ENCODE assay signal across 9 mouse cellular contexts in genomic region chr3:58490787-58491186, GRCm38 (mm10). TPM values are rescaled to one million over a fixed set of nuclear protein-coding genes. Genes with fewer than 3 reads are reported as not detected.
A peak's percentile ranks its signal among the peaks of the same experiment; 100 is the strongest.
DNase-seq lines count a peak whose midpoint lies in the region; ATAC-seq and TF ChIP-seq lines count a peak whose summit lies in the region.
"Had no signal": no experiment of that assay in that cellular context is flagged by ENCODE, and none has a peak within 500 bp of the region (broad histone marks: within the 10 kb centered on the region; RNA-seq: fewer than 3 reads in every experiment).

No protein-coding gene starts in this region.

- no peak overlapping the region for H3K27ac ChIP-seq in forebrain, embryonic 14.5 days (ENCODE audit: low read depth, low read length)
- H3K27ac ChIP-seq in forebrain, embryonic 10.5 days: no peak overlapping the region
- H3K27ac ChIP-seq in midbrain, postnatal 0 days (ENCODE audit: low read depth, low read length): no peak overlapping the region
- H3K27ac ChIP-seq in midbrain, embryonic 13.5 days: no peak overlapping the region
- H3K27ac ChIP-seq in forebrain, embryonic 13.5 days: no peak overlapping the region
- H3K27ac ChIP-seq: liver, embryonic 13.5 days had no signal

- no peak for ATAC-seq in forebrain, embryonic 14.5 days
- ATAC-seq in midbrain, postnatal 0 days (ENCODE audit: low FRiP score): no peak
- ATAC-seq in midbrain, embryonic 13.5 days: no peak
- no peak for ATAC-seq in forebrain, embryonic 13.5 days

- WGBS in forebrain, embryonic 14.5 days: 75% methylated on average over 7 of the region's 7 CpGs
- 77% methylated on average over 7 of the region's 7 CpGs for WGBS in forebrain, embryonic 10.5 days
- 73% methylated on average over 7 of the region's 7 CpGs for WGBS in midbrain, postnatal 0 days
- 78% methylated on average over 7 of the region's 7 CpGs for WGBS in midbrain, embryonic 13.5 days
- 79% methylated on average over 7 of the region's 7 CpGs for WGBS in forebrain, embryonic 13.5 days

- peak; percentile 17 for DNase-seq in forebrain, embryonic 14.5 days (ENCODE audit: low spot score)
- no peak for DNase-seq in forebrain, embryonic 10.5 days (ENCODE audit: extremely low spot score, low spot score)
- peak; percentile 48 for DNase-seq in midbrain, postnatal 0 days (ENCODE audit: low spot score)
- DNase-seq in cerebellum, postnatal 25 days: peak; percentile 13 to 45
- peak; percentile 13 to 51 for DNase-seq in layer of hippocampus, postnatal 25 days (ENCODE audit: extremely low spot score in 1 of 2, low spot score in 1 of 2)
- DNase-seq in right cerebral cortex, adult 18-20 months: peak; percentile 17
- DNase-seq: liver, embryonic 13.5 days had no signal

- H3K4me1 ChIP-seq in forebrain, embryonic 14.5 days (ENCODE audit: control insufficient read depth, insufficient read depth, low read length): no peaks in the 10 kb centered on the region
- no peaks in the 10 kb centered on the region for H3K4me1 ChIP-seq in forebrain, embryonic 10.5 days
- no peaks in the 10 kb centered on the region for H3K4me1 ChIP-seq in midbrain, postnatal 0 days (ENCODE audit: insufficient read depth, low read length)
- no peaks in the 10 kb centered on the region for H3K4me1 ChIP-seq in midbrain, embryonic 13.5 days (replicated peaks)
- no peaks in the 10 kb centered on the region for H3K4me1 ChIP-seq in forebrain, embryonic 13.5 days
- H3K4me1 ChIP-seq: liver, embryonic 13.5 days had no signal

- no peak overlapping the region for H3K9ac ChIP-seq in forebrain, embryonic 14.5 days (ENCODE audit: low read length)
- H3K9ac ChIP-seq in midbrain, postnatal 0 days (replicated peaks; ENCODE audit: low read length, poor library complexity, severe bottlenecking): no peak overlapping the region
- no peak overlapping the region for H3K9ac ChIP-seq in midbrain, embryonic 13.5 days (replicated peaks)
- no peak overlapping the region for H3K9ac ChIP-seq in forebrain, embryonic 13.5 days
- H3K9ac ChIP-seq: liver, embryonic 13.5 days had no signal

- H3K9me3 ChIP-seq in forebrain, embryonic 14.5 days (replicated peaks; ENCODE audit: control insufficient read depth, low read length): no peaks in the 10 kb centered on the region
- H3K9me3 ChIP-seq in forebrain, embryonic 10.5 days: no peaks in the 10 kb centered on the region
- no peaks in the 10 kb centered on the region for H3K9me3 ChIP-seq in midbrain, postnatal 0 days (ENCODE audit: low read length)
- H3K9me3 ChIP-seq in midbrain, embryonic 13.5 days: no peaks in the 10 kb centered on the region
- no peaks in the 10 kb centered on the region for H3K9me3 ChIP-seq in forebrain, embryonic 13.5 days (replicated peaks)

- no peaks in the 10 kb centered on the region for H3K36me3 ChIP-seq in forebrain, embryonic 14.5 days (ENCODE audit: control insufficient read depth, insufficient read depth, low read length)
- no peaks in the 10 kb centered on the region for H3K36me3 ChIP-seq in forebrain, embryonic 10.5 days (replicated peaks)
- no peaks in the 10 kb centered on the region for H3K36me3 ChIP-seq in midbrain, postnatal 0 days (ENCODE audit: insufficient read depth, low read length)
- H3K36me3 ChIP-seq in midbrain, embryonic 13.5 days: no peaks in the 10 kb centered on the region
- no peaks in the 10 kb centered on the region for H3K36me3 ChIP-seq in forebrain, embryonic 13.5 days (ENCODE audit: poor library complexity, severe bottlenecking)
- H3K36me3 ChIP-seq: liver, embryonic 13.5 days had no signal

- H3K4me3 ChIP-seq in forebrain, embryonic 14.5 days (ENCODE audit: low read depth, low read length): no peak overlapping the region
- no peak overlapping the region for H3K4me3 ChIP-seq in forebrain, embryonic 10.5 days
- no peak overlapping the region for H3K4me3 ChIP-seq in midbrain, postnatal 0 days (ENCODE audit: low read depth, low read length)
- H3K4me3 ChIP-seq in midbrain, embryonic 13.5 days (replicated peaks): no peak overlapping the region
- H3K4me3 ChIP-seq in forebrain, embryonic 13.5 days: no peak overlapping the region
- H3K4me3 ChIP-seq: liver, embryonic 13.5 days had no signal

- H3K4me2 ChIP-seq in forebrain, embryonic 14.5 days (ENCODE audit: low read length): no peak overlapping the region
- H3K4me2 ChIP-seq in midbrain, postnatal 0 days (ENCODE audit: low read depth, low read length, poor library complexity, severe bottlenecking): no peak overlapping the region
- no peak overlapping the region for H3K4me2 ChIP-seq in midbrain, embryonic 13.5 days (replicated peaks)
- H3K4me2 ChIP-seq in forebrain, embryonic 13.5 days: no peak overlapping the region
- H3K4me2 ChIP-seq: liver, embryonic 13.5 days had no signal

- TF ChIP-seq CTCF in midbrain, postnatal 0 days (IDR thresholded peaks at IDR 0.05): peak; percentile 76

- no peaks in the 10 kb centered on the region for H3K27me3 ChIP-seq in forebrain, embryonic 14.5 days (replicated peaks; ENCODE audit: control insufficient read depth, insufficient read depth, low read length)
- no peaks in the 10 kb centered on the region for H3K27me3 ChIP-seq in forebrain, embryonic 10.5 days (ENCODE audit: poor library complexity, severe bottlenecking)
- H3K27me3 ChIP-seq in midbrain, postnatal 0 days (ENCODE audit: insufficient read depth, low read length): no peaks in the 10 kb centered on the region
- H3K27me3 ChIP-seq in midbrain, embryonic 13.5 days: no peaks in the 10 kb centered on the region
- H3K27me3 ChIP-seq in forebrain, embryonic 13.5 days: no peaks in the 10 kb centered on the region
- H3K27me3 ChIP-seq: liver, embryonic 13.5 days had no signal

RNA-seq across cellular contexts. Expression of gene Eif2a, which starts 34.8 kb away (rescaled TPM):
- 54.9 and 56.0 TPM in 2 replicates for polyA plus RNA-seq in forebrain, embryonic 14.5 days (2014; fragmentation: Nextera tagmentation; extraction: Ambion mirVana)
- 57.0 and 58.1 TPM in 2 replicates for polyA plus RNA-seq in forebrain, embryonic 10.5 days (2016; fragmentation: Nextera tagmentation; extraction: Ambion mirVana)
- total RNA-seq in midbrain, postnatal 0 days (2014; rRNA removed): 45.5 and 50.9 TPM in 2 replicates
- polyA plus RNA-seq in midbrain, postnatal 0 days (2015; fragmentation: Nextera tagmentation; extraction: Ambion mirVana): 29.1 and 30.3 TPM in 2 replicates
- 43.3 and 48.3 TPM in 2 replicates for polyA plus RNA-seq in midbrain, embryonic 13.5 days (2015; fragmentation: Nextera tagmentation; extraction: Ambion mirVana)
- 10 to 100 TPM; 47.5 to 48.9 TPM for total RNA-seq in layer of hippocampus, postnatal 25 days (2021)
- 53.2 and 54.9 TPM in 2 replicates for polyA plus RNA-seq in forebrain, embryonic 13.5 days (2015; fragmentation: Nextera tagmentation; extraction: Ambion mirVana)

RNA-seq across cellular contexts. Expression of gene Serp1, which starts 34.9 kb away (rescaled TPM):
- 95.1 and 97.4 TPM in 2 replicates for polyA plus RNA-seq in forebrain, embryonic 14.5 days (2014; fragmentation: Nextera tagmentation; extraction: Ambion mirVana)
- 142 and 146 TPM in 2 replicates for polyA plus RNA-seq in forebrain, embryonic 10.5 days (2016; fragmentation: Nextera tagmentation; extraction: Ambion mirVana)
- 35.7 and 42.4 TPM in 2 replicates for total RNA-seq in midbrain, postnatal 0 days (2014; rRNA removed)
- polyA plus RNA-seq in midbrain, postnatal 0 days (2015; fragmentation: Nextera tagmentation; extraction: Ambion mirVana): 44.9 and 45.1 TPM in 2 replicates
- 74.0 and 75.3 TPM in 2 replicates for polyA plus RNA-seq in midbrain, embryonic 13.5 days (2015; fragmentation: Nextera tagmentation; extraction: Ambion mirVana)
- total RNA-seq in layer of hippocampus, postnatal 25 days (2021): 10 to 100 TPM; 24.9 to 27.5 TPM
- polyA plus RNA-seq in forebrain, embryonic 13.5 days (2015; fragmentation: Nextera tagmentation; extraction: Ambion mirVana): 99.0 and 99.3 TPM in 2 replicates
